Mouse (Mus musculus): ENCODE measurements around the gene Pfn1.

Pfn1 gene

GRCm38 (mm10) chr11:70637764-70638163, 16.7 kb downstream of the Pfn1 start:
- no peak for DNase-seq (ENCODE audit: low read depth)

GRCm38 (mm10) chr11:70635601-70636000, 18.8 kb downstream of the Pfn1 start:
- no peak for DNase-seq (ENCODE audit: low read depth)

- DNase-seq (ENCODE audit: low read depth): no peak
Measured at GRCm38 (mm10) chr11:70630129-70630528, 24.3 kb downstream of the Pfn1 start.

- DNase-seq (ENCODE audit: low read depth): peak; percentile 77
Measured at GRCm38 (mm10) chr11:70629557-70629956, 24.9 kb downstream of the Pfn1 start.

- DNase-seq (ENCODE audit: low read depth): no peak
Measured at GRCm38 (mm10) chr11:70628431-70628830, 26.0 kb downstream of the Pfn1 start.

GRCm38 (mm10) chr11:70626877-70627276, 27.6 kb downstream of the Pfn1 start:
- DNase-seq (ENCODE audit: low read depth): no peak

- DNase-seq (ENCODE audit: low read depth): peak; percentile 85
Measured at GRCm38 (mm10) chr11:70625473-70625872, 29.0 kb downstream of the Pfn1 start.

- peak; percentile 35 for DNase-seq (ENCODE audit: low read depth)
Measured at GRCm38 (mm10) chr11:70623053-70623742, 31.2 kb downstream of the Pfn1 start.

GRCm38 (mm10) chr11:70621972-70622814, 32.3 kb downstream of the Pfn1 start:
- peak; percentile 84 for DNase-seq (ENCODE audit: low read depth)

GRCm38 (mm10) chr11:70619101-70619500, 35.3 kb downstream of the Pfn1 start, which contains the start of gene Chrne:
Chrne (minus strand) TSS chr11:70619216.
- no peak for DNase-seq (ENCODE audit: low read depth)

GRCm38 (mm10) chr11:70615516-70616093, 38.8 kb downstream of the Pfn1 start, which contains the start of gene 4930544D05Rik:
4930544D05Rik (plus strand) TSS chr11:70615848.
- peak; percentile 90 for DNase-seq (ENCODE audit: low read depth)

GRCm38 (mm10) chr11:70615074-70615473, 39.4 kb downstream of the Pfn1 start:
- DNase-seq (ENCODE audit: low read depth): peak; percentile 93

GRCm38 (mm10) chr11:70612505-70612904, 41.9 kb downstream of the Pfn1 start:
- DNase-seq (ENCODE audit: low read depth): no peak

GRCm38 (mm10) chr11:70610752-70611151, 43.7 kb downstream of the Pfn1 start:
- DNase-seq (ENCODE audit: low read depth): no peak

GRCm38 (mm10) chr11:70608381-70609066, 45.9 kb downstream of the Pfn1 start:
- DNase-seq (ENCODE audit: low read depth): peak; percentile 54

GRCm38 (mm10) chr11:70607611-70608010, 46.8 kb downstream of the Pfn1 start:
- no peak for DNase-seq (ENCODE audit: low read depth)

- DNase-seq (ENCODE audit: low read depth): no peak
Measured at GRCm38 (mm10) chr11:70606717-70607116, 47.7 kb downstream of the Pfn1 start.

GRCm38 (mm10) chr11:70605024-70605566, 49.3 kb downstream of the Pfn1 start:
- peak; percentile 90 for DNase-seq (ENCODE audit: low read depth)

Measured in induced T-regulatory cell, adult 2 months (primary cell).